Mouse (Mus musculus): ENCODE results near the gene Msl1. TPM values are rescaled to one million over a fixed set of nuclear protein-coding genes. Genes with fewer than 3 reads are reported as not detected.

The Msl1 gene
- total RNA-seq, 2 experiments from 2014 or later, result 94.2 to 106 TPM

DNA sequence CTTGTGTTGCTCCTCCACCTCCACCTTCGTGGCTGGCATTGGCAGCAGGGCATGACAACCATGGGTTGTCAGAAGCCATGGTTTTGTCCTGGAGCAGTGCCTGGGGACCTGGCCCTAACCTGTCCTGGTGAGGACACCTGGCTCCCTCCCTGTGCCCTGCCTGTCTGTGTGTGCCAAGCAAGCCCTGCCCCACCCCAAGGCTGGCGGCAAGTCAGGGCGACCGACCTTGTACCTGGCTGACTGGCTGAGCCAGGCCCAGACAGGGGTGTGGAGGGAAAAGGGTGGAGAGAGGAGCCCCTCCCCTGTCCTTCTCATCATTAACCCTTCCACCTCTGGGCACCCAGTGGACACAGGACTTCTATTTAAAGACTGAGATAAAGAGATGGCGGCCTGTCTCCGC is 44.1 kb downstream of the Msl1 start:
- DNase-seq, result no peak

DNA sequence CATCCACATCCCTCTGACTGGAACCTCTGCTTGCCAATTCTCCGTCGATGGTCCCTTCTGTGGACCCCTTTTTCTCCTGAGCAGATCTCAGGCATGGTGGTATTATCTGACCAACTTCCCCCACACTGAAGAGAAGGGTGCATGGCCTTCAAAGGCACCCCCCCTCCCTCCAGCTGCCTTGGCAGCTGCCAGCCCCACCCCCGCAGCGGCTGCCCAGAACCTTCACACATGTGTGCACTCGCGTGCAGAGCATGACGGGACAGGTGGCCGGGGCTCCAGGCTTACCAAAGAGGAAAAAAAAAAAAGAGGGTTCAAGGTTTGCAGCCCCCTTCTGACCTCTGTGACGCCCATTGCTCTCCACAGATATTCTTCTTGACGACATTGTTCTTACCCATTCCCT is 44.6 kb downstream of the Msl1 start:
- peak in 1 of 2 experiments; percentile 14 for DNase-seq

DNA sequence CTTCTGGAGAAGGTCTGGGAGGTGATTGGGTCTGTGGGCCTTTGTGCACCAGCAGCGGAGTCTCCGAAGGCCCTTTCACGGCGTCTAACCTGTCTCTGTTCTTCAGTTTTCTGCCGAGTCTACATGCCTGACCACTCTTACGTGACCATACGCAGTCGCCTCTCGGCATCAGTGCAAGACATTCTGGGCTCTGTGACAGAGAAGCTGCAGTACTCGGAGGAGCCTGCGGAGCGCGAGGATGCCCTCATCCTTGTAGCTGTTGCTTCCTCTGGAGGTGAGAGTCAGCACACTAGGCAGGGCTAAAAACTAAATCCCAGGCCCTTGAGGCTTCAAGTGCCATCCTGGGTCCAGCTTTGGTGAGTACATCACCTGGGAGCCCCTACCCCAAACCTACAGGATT is 50.7 kb downstream of the Msl1 start:
- DNase-seq, result no peak

DNA sequence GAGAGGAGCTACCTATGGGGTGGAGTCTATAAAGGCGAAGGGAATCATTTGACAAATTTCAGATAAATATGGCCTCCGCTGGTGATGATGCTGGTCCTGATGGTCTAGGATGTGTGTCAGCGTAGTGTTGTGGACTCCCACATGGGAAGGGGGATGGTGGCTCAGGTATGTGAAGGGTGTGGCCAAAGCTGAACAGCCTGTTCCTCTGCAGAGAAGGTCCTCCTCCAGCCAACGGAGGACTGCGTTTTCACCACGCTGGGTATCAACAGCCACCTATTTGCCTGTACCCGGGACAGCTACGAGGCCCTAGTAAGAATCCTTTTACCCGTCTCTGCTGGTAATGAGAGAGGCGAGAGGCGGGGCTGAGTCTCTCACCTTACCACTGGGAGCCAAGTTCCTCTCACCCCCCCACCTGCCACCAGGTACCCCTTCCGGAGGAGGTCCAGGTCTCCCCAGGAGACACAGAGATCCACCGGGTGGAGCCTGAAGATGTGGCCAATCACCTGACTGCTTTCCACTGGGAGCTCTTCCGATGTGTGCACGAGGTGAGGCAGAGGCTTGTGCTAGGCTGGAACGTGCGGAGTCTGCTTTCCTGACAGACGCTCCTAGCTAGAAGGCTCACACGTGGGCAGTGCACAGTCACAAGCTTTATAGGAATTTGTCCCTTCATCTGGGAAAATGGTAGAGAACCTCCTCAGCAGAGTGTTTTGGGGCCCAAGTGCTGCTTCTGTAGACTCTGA is 51.7 kb downstream of the Msl1 start:
- DNase-seq, result no peak

DNA sequence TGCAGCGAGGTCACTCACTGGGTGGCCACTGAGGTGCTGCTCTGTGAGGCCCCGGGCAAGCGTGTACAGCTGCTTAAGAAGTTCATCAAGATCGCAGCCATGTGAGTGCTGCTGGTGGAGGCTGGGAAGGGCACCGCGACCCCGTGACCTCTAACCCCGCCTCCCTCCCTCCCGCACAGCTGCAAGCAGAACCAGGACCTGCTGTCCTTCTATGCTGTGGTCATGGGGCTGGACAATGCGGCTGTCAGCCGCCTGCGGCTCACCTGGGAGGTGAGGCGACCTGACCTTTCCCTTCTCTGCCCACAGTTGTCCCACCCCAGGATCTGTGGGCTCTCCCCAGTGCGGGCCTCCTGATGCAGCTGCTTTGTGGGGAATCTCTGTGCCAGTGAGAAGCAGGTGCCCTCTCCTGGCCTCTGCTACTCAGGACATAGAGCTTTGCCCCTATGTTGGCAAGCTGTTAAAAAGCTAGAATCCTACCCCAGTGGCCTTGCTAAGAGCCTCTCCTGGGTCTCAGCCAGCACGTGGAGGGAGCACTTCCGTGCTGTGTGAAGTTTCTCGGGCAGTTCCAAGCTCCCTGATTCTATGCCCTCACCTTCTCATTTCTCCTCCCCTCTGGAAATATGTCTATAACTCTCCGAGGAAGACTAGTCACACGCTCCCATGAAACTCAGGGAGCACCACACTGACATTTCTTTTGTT is 54.0 kb downstream of the Msl1 start:
- peak in 1 of 2 experiments; percentile 40 for DNase-seq

DNA sequence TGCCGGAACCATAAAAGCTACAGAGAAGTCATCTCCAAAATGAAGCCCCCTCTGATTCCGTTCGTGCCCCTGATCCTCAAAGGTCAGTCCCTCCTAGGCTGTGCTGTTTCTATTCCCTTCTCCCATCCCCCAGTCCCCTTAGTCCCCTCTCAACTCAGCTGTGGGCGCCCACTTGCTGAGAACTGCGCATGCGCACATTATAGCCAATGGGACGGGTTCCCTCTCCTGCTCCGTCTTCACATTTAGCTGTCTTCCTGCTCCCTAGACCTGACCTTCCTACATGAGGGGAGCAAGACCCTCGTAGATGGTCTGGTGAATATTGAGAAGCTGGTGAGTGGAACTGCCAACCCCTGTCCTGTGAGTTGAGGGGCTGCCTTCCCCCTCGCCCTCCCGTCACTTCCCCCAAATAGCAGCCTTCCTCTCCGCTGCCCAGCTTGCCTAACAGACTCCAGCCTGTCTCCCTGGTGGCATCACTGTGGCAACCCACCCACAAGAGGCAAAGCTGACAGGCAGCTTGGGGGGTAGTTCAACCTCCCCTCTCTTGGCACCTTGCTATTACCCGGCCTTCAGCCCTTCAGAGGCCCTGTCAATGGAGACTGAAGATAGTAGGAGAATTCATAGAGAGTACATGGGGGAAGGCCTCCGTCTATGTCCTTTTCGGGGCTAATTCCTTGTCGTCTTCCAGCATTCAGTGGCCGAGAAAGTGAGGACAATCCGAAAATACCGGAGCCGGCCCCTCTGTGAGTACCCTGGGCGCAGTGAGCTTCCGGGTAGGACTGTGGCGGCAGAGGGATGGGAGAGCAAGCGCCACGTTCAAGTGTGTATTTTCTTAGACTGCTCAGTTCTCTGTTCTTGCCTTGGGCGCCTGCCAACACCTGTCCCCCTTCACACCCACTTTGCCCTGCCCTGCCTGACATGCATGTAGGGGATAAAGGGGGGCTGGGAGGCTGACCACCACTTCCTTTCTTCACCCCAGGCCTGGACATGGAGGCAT is 55.1 kb downstream of the Msl1 start:
- no peak for DNase-seq

DNA sequence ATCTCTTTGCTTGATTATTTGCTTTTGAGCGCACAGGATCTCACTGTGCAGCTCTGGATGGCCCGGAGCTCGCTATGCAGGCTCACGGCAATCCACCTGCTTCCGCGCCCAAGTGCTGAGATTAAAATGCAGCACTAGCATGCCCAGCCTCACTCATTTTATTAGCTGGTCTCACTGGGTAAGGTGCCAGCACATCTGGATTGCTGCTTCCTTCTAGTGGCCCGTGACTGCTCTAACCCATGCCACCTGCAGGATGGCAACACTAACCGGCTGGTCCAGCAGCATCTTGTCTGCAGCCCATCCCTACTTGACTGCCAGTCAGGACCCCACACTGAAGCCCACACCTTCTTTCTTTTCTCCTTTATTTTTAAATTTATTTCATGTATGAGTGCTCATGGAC is 58.8 kb downstream of the Msl1 start:
- DNase-seq, result peak in 1 of 2 experiments; percentile 25

DNA sequence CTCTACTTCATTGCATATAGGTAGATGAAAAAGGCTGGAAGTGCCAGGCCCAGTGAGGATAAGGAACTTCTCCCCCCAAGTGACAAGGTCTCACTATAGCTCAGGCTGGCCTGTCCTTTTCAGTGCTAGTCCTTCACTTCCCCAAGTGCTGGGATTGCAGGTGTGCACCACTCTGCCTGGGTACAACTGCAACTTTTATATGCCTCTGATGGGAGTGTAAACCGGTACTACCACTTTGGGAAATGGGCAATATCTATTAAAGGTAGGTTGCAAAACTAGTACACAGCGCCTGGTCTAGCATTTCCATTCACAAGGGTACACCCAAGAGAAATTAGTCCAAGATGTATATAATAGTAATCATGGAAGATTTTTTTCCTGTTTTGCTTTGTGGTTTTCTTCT is 59.3 kb downstream of the Msl1 start:
- DNase-seq, result no peak

Other genes with a start within 250 kb of the Msl1 start
- under 1 TPM; 0.13 to 0.36 TPM for gene Ikzf3, start 249.5 kb upstream of the Msl1 start, total RNA-seq (2021)
- gene Zpbp2, start 244.4 kb upstream of the Msl1 start, total RNA-seq (2021), result under 1 TPM; 0.50 to 0.82 TPM
- 100 to 1,000 TPM; 133 to 139 TPM for gene Ormdl3, start 208.1 kb upstream of the Msl1 start, total RNA-seq (2021)
- gene Lrrc3c, start 197.2 kb upstream of the Msl1 start, total RNA-seq (2021), result not detected
- 10 to 100 TPM; 13.9 to 15.3 TPM for gene Gm12355, start 169.9 kb upstream of the Msl1 start, total RNA-seq (2021)
- gene Gsdma3, start 169.2 kb upstream of the Msl1 start, total RNA-seq (2021), result 10 to 100 TPM; 12.9 to 17.0 TPM
- under 1 TPM; 0.43 to 0.76 TPM for gene Gsdma2, start 148.8 kb upstream of the Msl1 start, total RNA-seq (2021)
- not detected for gene Gsdma, start 131.2 kb upstream of the Msl1 start, total RNA-seq (2021)
- 100 to 1,000 TPM; 124 to 128 TPM for gene Psmd3, start 113.0 kb upstream of the Msl1 start, total RNA-seq (2021)
- gene Csf3, start 94.3 kb upstream of the Msl1 start, total RNA-seq (2021), result not detected
- 10 to 100 TPM; 46.9 to 52.0 TPM for gene Med24, start 66.1 kb upstream of the Msl1 start, total RNA-seq (2021)
- 10 to 100 TPM; 69.2 to 91.7 TPM for gene Thra, start 54.9 kb upstream of the Msl1 start, total RNA-seq (2021)
- gene Nr1d1, start 20.2 kb upstream of the Msl1 start, total RNA-seq (2021), result 100 to 1,000 TPM; 116 to 171 TPM
- 10 to 100 TPM; 29.6 to 34.3 TPM for gene Casc3, start 9.4 kb downstream of the Msl1 start, total RNA-seq (2021)
- gene Rapgefl1, start 41.3 kb downstream of the Msl1 start, total RNA-seq (2021), result under 1 TPM; 0.46 to 0.69 TPM
- gene Wipf2, start 68.1 kb downstream of the Msl1 start, total RNA-seq (2021), result 10 to 100 TPM; 19.8 to 21.1 TPM
- 1 to 10 TPM in 1 of 2 experiments, under 1 TPM in 1; 0.89 to 1.5 TPM for gene Cdc6, start 112.3 kb downstream of the Msl1 start, total RNA-seq (2021)
- gene Rara, start 132.3 kb downstream of the Msl1 start, total RNA-seq (2021), result 10 to 100 TPM; 20.0 to 24.5 TPM
- gene Gjd3, start 187.5 kb downstream of the Msl1 start, total RNA-seq (2021), result not detected
- 10 to 100 TPM; 15.4 to 20.5 TPM for gene Top2a, start 228.7 kb downstream of the Msl1 start, total RNA-seq (2021)
- 10 to 100 TPM; 82.3 to 97.6 TPM for gene Igfbp4, start 245.7 kb downstream of the Msl1 start, total RNA-seq (2021)